Mouse (Mus musculus) heart, embryonic 10.5 days (tissue): ENCODE results near the gene Gjb1. TPM values are rescaled to one million over a fixed set of nuclear protein-coding genes. Genes with fewer than 3 reads are reported as not detected.
A peak's percentile ranks its signal among the peaks of the same experiment; 100 is the strongest.
"Not testable (repeated sequence)": the region's sequence is repeated elsewhere in the genome, so short reads cannot be mapped to it uniquely, and the experiment has no call there.

Experiments
- DNase-seq: peaks from one replicate; pipeline ENCODE4 v3.0.0-alpha.2; 2017; ENCODE audit warnings: low spot score
- H3K27ac ChIP-seq: fragments of 300-500 bp; sonication (generic); 2 replicates; pipeline ENCODE4 v1.5.1; 2016; ENCODE audit warnings: mild to moderate bottlenecking
- H3K27me3 ChIP-seq: fragments of 300-500 bp; sonication (generic); 2 replicates; pipeline ENCODE4 v1.6.1; 2016; ENCODE audit warnings: mild to moderate bottlenecking; ENCODE audit not compliant: poor library complexity, insufficient read depth, severe bottlenecking
- H3K36me3 ChIP-seq: fragments of 300-500 bp; sonication (generic); 2 replicates; pipeline ENCODE4 v1.6.1; 2016; ENCODE audit warnings: mild to moderate bottlenecking, moderate library complexity
- H3K4me1 ChIP-seq: fragments of 300-500 bp; sonication (generic); 2 replicates; pipeline ENCODE4 v1.6.1; 2016; ENCODE audit warnings: mild to moderate bottlenecking
- H3K4me3 ChIP-seq: fragments of 300-500 bp; sonication (generic); 2 replicates; pipeline ENCODE4 v1.5.1; 2016; ENCODE audit warnings: mild to moderate bottlenecking, moderate library complexity
- H3K9me3 ChIP-seq: fragments of 300-500 bp; sonication (generic); 2 replicates; pipeline ENCODE4 v1.6.1; 2016; ENCODE audit warnings: mild to moderate bottlenecking, moderate library complexity
- WGBS: fragments of 180-500 bp; shearing (Covaris S2); methylation state at CpG from one replicate; pipeline ENCODE4 v1.1.7; 2016; 5-methylcytosine and 5-hydroxymethylcytosine counted together
- polyA plus RNA-seq: library from polyadenylated mRNA; unstranded; fragments of >200 nt; fragmentation: Nextera tagmentation; extraction: Ambion mirVana; gene quantifications from 2 replicates; pipeline ENCODE4 v1.2.1, GENCODE M21; 2016

Gjb1 gene
- polyA plus RNA-seq, result 0.43 and 6.9 TPM in 2 replicates

- Histone ChIP-seq H3K4me1 (no peaks in the 10 kb centered on the region), H3K27me3 (peaks cover 32% of the 10 kb centered on the region)
- 72% methylated on average over 7 of the region's 7 CpGs for WGBS
Observed at GRCm38 (mm10) chrX:101376190-101376968, at the start of gene Gjb1. Gjb1 (plus strand) TSS chrX:101376378.

GRCm38 (mm10) chrX:101329372-101330028 lies 46.7 kb upstream of the Gjb1 start:
- Histone ChIP-seq H3K4me1 (peaks cover 8% of the 10 kb centered on the region; the same call in 1 of the 2 replicates), H3K27ac (peak overlapping the region; percentile 63), H3K27me3 (peaks cover 7% of the 10 kb centered on the region; the same call in 1 of the 2 replicates), H3K36me3 (no peaks in the 10 kb centered on the region), H3K9me3 (no peaks in the 10 kb centered on the region), H3K4me3 (no peak overlapping the region)
- DNase-seq, result no peak
- 18% methylated on average over 9 of the region's 10 CpGs for WGBS

More at GRCm38 (mm10) chrX:101376190-101376968, at the start of gene Gjb1:
- Histone ChIP-seq H3K9me3 (no peaks in the 10 kb centered on the region), H3K36me3 (no peaks in the 10 kb centered on the region), H3K27ac (no peak within 1 kb of the TSS), H3K4me3 (no peak within 1 kb of the TSS)
- DNase-seq, result no peak

- H3K4me3 ChIP-seq, result peak overlapping the region; percentile 49
- WGBS, result 42% methylated on average over 9 of the region's 9 CpGs
Observed at GRCm38 (mm10) chrX:101332031-101332374, 44.2 kb upstream of the Gjb1 start.

GRCm38 (mm10) chrX:101332375-101333211 lies 43.6 kb upstream of the Gjb1 start:
- 17% methylated on average over 48 of the region's 49 CpGs for WGBS
- no peaks in the 10 kb centered on the region for H3K36me3 ChIP-seq
- peak overlapping the region; percentile 49 for H3K4me3 ChIP-seq
- no peaks in the 10 kb centered on the region for H3K9me3 ChIP-seq
- DNase-seq, result peak; percentile 93
- peak overlapping the region; percentile 91 for H3K27ac ChIP-seq
- peaks cover 7% of the 10 kb centered on the region; the same call in 1 of the 2 replicates for H3K27me3 ChIP-seq
- H3K4me1 ChIP-seq, result 0 out of 2 replicates have a peak, but pooled peaks cover 4% of the 10 kb centered on the region

More at GRCm38 (mm10) chrX:101332031-101332374, 44.2 kb upstream of the Gjb1 start:
- DNase-seq, result peak; percentile 75
- H3K4me1 ChIP-seq, result 0 out of 2 replicates have a peak, but pooled peaks cover 4% of the 10 kb centered on the region
- no peaks in the 10 kb centered on the region for H3K36me3 ChIP-seq
- peak overlapping the region; percentile 91 for H3K27ac ChIP-seq
- peaks cover 7% of the 10 kb centered on the region; the same call in 1 of the 2 replicates for H3K27me3 ChIP-seq
- no peaks in the 10 kb centered on the region for H3K9me3 ChIP-seq

- DNase-seq, result no peak
- Histone ChIP-seq H3K4me3 (no peak overlapping the region), H3K36me3 (no peaks in the 10 kb centered on the region), H3K9me3 (no peaks in the 10 kb centered on the region), H3K27ac (no peak overlapping the region), H3K27me3 (peaks cover 7% of the 10 kb centered on the region; the same call in 1 of the 2 replicates), H3K4me1 (0 out of 2 replicates have a peak, but pooled peaks cover 4% of the 10 kb centered on the region)
- 81% methylated on average over 5 of the region's 5 CpGs for WGBS
Observed at GRCm38 (mm10) chrX:101334606-101335005, 41.6 kb upstream of the Gjb1 start.

GRCm38 (mm10) chrX:101338666-101339065 lies 37.5 kb upstream of the Gjb1 start:
- Histone ChIP-seq H3K9me3 (no peaks in the 10 kb centered on the region), H3K27me3 (no peaks in the 10 kb centered on the region), H3K36me3 (no peaks in the 10 kb centered on the region), H3K27ac (no peak overlapping the region), H3K4me3 (no peak overlapping the region), H3K4me1 (no peaks in the 10 kb centered on the region)
- no peak for DNase-seq
- 46% methylated on average over 4 of the region's 4 CpGs for WGBS

GRCm38 (mm10) chrX:101342837-101343236 lies 33.3 kb upstream of the Gjb1 start:
- H3K4me3 ChIP-seq, DNase-seq, H3K27ac ChIP-seq, H3K36me3 ChIP-seq, H3K27me3 ChIP-seq, H3K9me3 ChIP-seq, H3K4me1 ChIP-seq: not testable (repeated sequence)
- WGBS, result 65% methylated on average over 2 of the region's 2 CpGs

- Histone ChIP-seq H3K4me1 (no peaks in the 10 kb centered on the region), H3K27me3 (no peaks in the 10 kb centered on the region)
- 90% methylated on average over 2 of the region's 2 CpGs for WGBS
Observed at GRCm38 (mm10) chrX:101345456-101345855, 30.7 kb upstream of the Gjb1 start.

GRCm38 (mm10) chrX:101346475-101346874 lies 29.7 kb upstream of the Gjb1 start:
- Histone ChIP-seq H3K9me3 (no peaks in the 10 kb centered on the region), H3K27ac (no peak overlapping the region), H3K4me1 (no peaks in the 10 kb centered on the region), H3K36me3 (no peaks in the 10 kb centered on the region), H3K27me3 (no peaks in the 10 kb centered on the region), H3K4me3 (no peak overlapping the region)
- 62% methylated on average over 4 of the region's 4 CpGs for WGBS
- DNase-seq, result no peak

More at GRCm38 (mm10) chrX:101345456-101345855, 30.7 kb upstream of the Gjb1 start:
- no peaks in the 10 kb centered on the region for H3K9me3 ChIP-seq
- no peak overlapping the region for H3K4me3 ChIP-seq
- no peak for DNase-seq
- no peak overlapping the region for H3K27ac ChIP-seq
- no peaks in the 10 kb centered on the region for H3K36me3 ChIP-seq

GRCm38 (mm10) chrX:101351188-101351587 lies 25.0 kb upstream of the Gjb1 start:
- H3K27ac ChIP-seq, result no peak overlapping the region
- no peaks in the 10 kb centered on the region; the same call in 1 of the 2 replicates for H3K27me3 ChIP-seq
- no peak overlapping the region for H3K4me3 ChIP-seq
- DNase-seq, result no peak
- WGBS, result 34% methylated on average over 4 of the region's 4 CpGs
- H3K36me3 ChIP-seq, result no peaks in the 10 kb centered on the region
- no peaks in the 10 kb centered on the region for H3K9me3 ChIP-seq
- H3K4me1 ChIP-seq, result no peaks in the 10 kb centered on the region

- H3K36me3 ChIP-seq, H3K4me1 ChIP-seq, H3K9me3 ChIP-seq, H3K4me3 ChIP-seq, H3K27ac ChIP-seq, DNase-seq, H3K27me3 ChIP-seq: not testable (repeated sequence)
- 53% methylated on average over 4 of the region's 4 CpGs for WGBS
Observed at GRCm38 (mm10) chrX:101358902-101359301, 17.3 kb upstream of the Gjb1 start.

GRCm38 (mm10) chrX:101369001-101369400 lies 7.2 kb upstream of the Gjb1 start:
- no peak overlapping the region for H3K27ac ChIP-seq
- no peak overlapping the region for H3K4me3 ChIP-seq
- WGBS, result 60% methylated on average over 7 of the region's 7 CpGs
- H3K4me1 ChIP-seq, result no peaks in the 10 kb centered on the region
- H3K36me3 ChIP-seq, result no peaks in the 10 kb centered on the region
- H3K9me3 ChIP-seq, result no peaks in the 10 kb centered on the region
- no peak for DNase-seq
- peaks cover 5% of the 10 kb centered on the region; the same call in 1 of the 2 replicates for H3K27me3 ChIP-seq
